Mouse (Mus musculus) cerebellum, adult 11 months (tissue): ENCODE measurements around the gene Man2c1.

Experiments used
- DNase-seq: peaks from one replicate; pipeline ENCODE4 v3.0.0; 2022

Gene Man2c1

GRCm38 (mm10) chr9:57158013-57158470 lies 27.6 kb downstream of the Man2c1 start, which contains the start of gene Commd4:
Gene Commd4 (minus strand): TSS chr9:57158331.
- peak; percentile 90 for DNase-seq

GRCm38 (mm10) chr9:57158506-57158905 lies 28.0 kb downstream of the Man2c1 start:
- DNase-seq: no peak

- no peak for DNase-seq
These were observed 32.0 kb downstream of the Man2c1 start for GRCm38 (mm10) chr9:57162496-57162895.

- DNase-seq: no peak
These were observed 32.6 kb downstream of the Man2c1 start for GRCm38 (mm10) chr9:57163137-57163536.

GRCm38 (mm10) chr9:57166173-57166572 lies 35.7 kb downstream of the Man2c1 start:
- no peak for DNase-seq

- DNase-seq: no peak
These were observed 37.9 kb downstream of the Man2c1 start for GRCm38 (mm10) chr9:57168411-57168810.
